Mouse (Mus musculus) layer of hippocampus, adult 9-10 months (tissue): ENCODE results near the gene Gm5169.
"Not testable (repeated sequence)": the region's sequence is repeated elsewhere in the genome, so short reads cannot be mapped to it uniquely, and the experiment has no call there.

Source experiments
- DNase-seq: peaks from one replicate; pipeline ENCODE4 v3.0.0; 2022; ENCODE audit warnings: low spot score

The Gm5169 gene

GRCm38 (mm10) chrX:25301355-25301754 lies at the start of gene Gm5169:
Gm5169 (minus strand) TSS chrX:25301455.
- DNase-seq = not testable (repeated sequence)

- DNase-seq = not testable (repeated sequence)
These were observed 46.2 kb upstream of the Gm5169 start for GRCm38 (mm10) chrX:25347424-25347823.
